Mouse (Mus musculus): ENCODE results near the gene Ptpn18. TPM values are rescaled to one million over a fixed set of nuclear protein-coding genes. Genes with fewer than 3 reads are reported as not detected.

Ptpn18 gene
- polyA plus RNA-seq, 1 experiment, result 1.5 TPM

GRCm38 (mm10) chr1:34478891-34479655, 19.5 kb downstream of the Ptpn18 start:
- Histone ChIP-seq H3K4me1 (ENCODE audit: control insufficient read depth) (no peaks in the 10 kb centered on the region), H3K4me3 (replicated peaks) (no peak overlapping the region)

GRCm38 (mm10) chr1:34480801-34481200, 21.2 kb downstream of the Ptpn18 start:
- TF ChIP-seq GATA1 (IDR thresholded peaks at IDR 0.05; ENCODE audit: low read length), result no peak
- TF ChIP-seq TAL1 (IDR thresholded peaks at IDR 0.05; ENCODE audit: low read length), result no peak

More at GRCm38 (mm10) chr1:34478891-34479655, 19.5 kb downstream of the Ptpn18 start:
- Histone ChIP-seq H3K27me3 (ENCODE audit: control insufficient read depth) (no peaks in the 10 kb centered on the region), H3K36me3 (ENCODE audit: control insufficient read depth) (no peaks in the 10 kb centered on the region), H3K9me3 (ENCODE audit: control insufficient read depth, low read length) (no peaks in the 10 kb centered on the region)
- TF ChIP-seq GATA1 (IDR thresholded peaks at IDR 0.05; ENCODE audit: low read length), result no peak
- TF ChIP-seq TAL1 (IDR thresholded peaks at IDR 0.05; ENCODE audit: low read length), result no peak

GRCm38 (mm10) chr1:34481920-34482669, 22.5 kb downstream of the Ptpn18 start:
- no peak overlapping the region for H3K4me3 ChIP-seq (replicated peaks)
- peaks cover 4% of the 10 kb centered on the region; the same call in 1 of the 2 replicates for H3K4me1 ChIP-seq (ENCODE audit: control insufficient read depth)
- no peak for TF ChIP-seq GATA1 (IDR thresholded peaks at IDR 0.05; ENCODE audit: low read length)
- TF ChIP-seq TAL1 (IDR thresholded peaks at IDR 0.05; ENCODE audit: low read length), result no peak
- H3K9me3 ChIP-seq (ENCODE audit: control insufficient read depth, low read length), result no peaks in the 10 kb centered on the region
- H3K36me3 ChIP-seq (ENCODE audit: control insufficient read depth), result no peaks in the 10 kb centered on the region
- H3K27me3 ChIP-seq (ENCODE audit: control insufficient read depth), result peaks cover 5% of the 10 kb centered on the region; the same call in 1 of the 2 replicates

More at GRCm38 (mm10) chr1:34480801-34481200, 21.2 kb downstream of the Ptpn18 start:
- H3K4me1 ChIP-seq (ENCODE audit: control insufficient read depth), result peaks cover 2% of the 10 kb centered on the region; the same call in 1 of the 2 replicates
- H3K9me3 ChIP-seq (ENCODE audit: control insufficient read depth, low read length), result no peaks in the 10 kb centered on the region
- no peak overlapping the region for H3K4me3 ChIP-seq (replicated peaks)
- H3K36me3 ChIP-seq (ENCODE audit: control insufficient read depth), result no peaks in the 10 kb centered on the region
- H3K27me3 ChIP-seq (ENCODE audit: control insufficient read depth), result peaks cover 3% of the 10 kb centered on the region; the same call in 1 of the 2 replicates

GRCm38 (mm10) chr1:34484470-34484869, 24.9 kb downstream of the Ptpn18 start:
- no peaks in the 10 kb centered on the region for H3K36me3 ChIP-seq (ENCODE audit: control insufficient read depth)
- H3K4me3 ChIP-seq (replicated peaks), result no peak overlapping the region
- H3K27me3 ChIP-seq (ENCODE audit: control insufficient read depth), result peaks cover 5% of the 10 kb centered on the region; the same call in 1 of the 2 replicates
- no peak for TF ChIP-seq TAL1 (IDR thresholded peaks at IDR 0.05; ENCODE audit: low read length)
- no peak for TF ChIP-seq GATA1 (IDR thresholded peaks at IDR 0.05; ENCODE audit: low read length)
- H3K4me1 ChIP-seq (ENCODE audit: control insufficient read depth), result peaks cover 4% of the 10 kb centered on the region; the same call in 1 of the 2 replicates
- H3K9me3 ChIP-seq (ENCODE audit: control insufficient read depth, low read length), result no peaks in the 10 kb centered on the region

- no peak for TF ChIP-seq TAL1 (IDR thresholded peaks at IDR 0.05; ENCODE audit: low read length)
- no peak for TF ChIP-seq GATA1 (IDR thresholded peaks at IDR 0.05; ENCODE audit: low read length)
- Histone ChIP-seq H3K36me3 (ENCODE audit: control insufficient read depth) (no peaks in the 10 kb centered on the region), H3K4me3 (replicated peaks) (no peak overlapping the region), H3K9me3 (ENCODE audit: control insufficient read depth, low read length) (no peaks in the 10 kb centered on the region), H3K4me1 (ENCODE audit: control insufficient read depth) (peaks cover 4% of the 10 kb centered on the region; the same call in 1 of the 2 replicates), H3K27me3 (ENCODE audit: control insufficient read depth) (peaks cover 5% of the 10 kb centered on the region; the same call in 1 of the 2 replicates)
Observed at GRCm38 (mm10) chr1:34485461-34486188, 26.1 kb downstream of the Ptpn18 start.

- H3K36me3 ChIP-seq (ENCODE audit: control insufficient read depth), result no peaks in the 10 kb centered on the region
- H3K4me1 ChIP-seq (ENCODE audit: control insufficient read depth), result peaks cover 4% of the 10 kb centered on the region; the same call in 1 of the 2 replicates
- no peaks in the 10 kb centered on the region for H3K9me3 ChIP-seq (ENCODE audit: control insufficient read depth, low read length)
- H3K27me3 ChIP-seq (ENCODE audit: control insufficient read depth), result peaks cover 5% of the 10 kb centered on the region; the same call in 1 of the 2 replicates
- no peak for TF ChIP-seq TAL1 (IDR thresholded peaks at IDR 0.05; ENCODE audit: low read length)
- TF ChIP-seq GATA1 (IDR thresholded peaks at IDR 0.05; ENCODE audit: low read length), result no peak
- H3K4me3 ChIP-seq (replicated peaks), result no peak overlapping the region
Observed at GRCm38 (mm10) chr1:34487383-34487782, 27.8 kb downstream of the Ptpn18 start.

GRCm38 (mm10) chr1:34489852-34490541, 30.4 kb downstream of the Ptpn18 start:
- H3K4me3 ChIP-seq (replicated peaks), result no peak overlapping the region
- H3K4me1 ChIP-seq (ENCODE audit: control insufficient read depth), result peaks cover 4% of the 10 kb centered on the region; the same call in 1 of the 2 replicates
- H3K36me3 ChIP-seq (ENCODE audit: control insufficient read depth), result no peaks in the 10 kb centered on the region
- H3K9me3 ChIP-seq (ENCODE audit: control insufficient read depth, low read length), result no peaks in the 10 kb centered on the region
- peaks cover 5% of the 10 kb centered on the region; the same call in 1 of the 2 replicates for H3K27me3 ChIP-seq (ENCODE audit: control insufficient read depth)
- TF ChIP-seq TAL1 (IDR thresholded peaks at IDR 0.05; ENCODE audit: low read length) (no peak), GATA1 (IDR thresholded peaks at IDR 0.05; ENCODE audit: low read length) (no peak)

GRCm38 (mm10) chr1:34491480-34491879, 31.9 kb downstream of the Ptpn18 start:
- Histone ChIP-seq H3K36me3 (ENCODE audit: control insufficient read depth) (no peaks in the 10 kb centered on the region), H3K4me1 (ENCODE audit: control insufficient read depth) (no peaks in the 10 kb centered on the region), H3K27me3 (ENCODE audit: control insufficient read depth) (no peaks in the 10 kb centered on the region), H3K4me3 (replicated peaks) (no peak overlapping the region), H3K9me3 (ENCODE audit: control insufficient read depth, low read length) (no peaks in the 10 kb centered on the region)
- TF ChIP-seq TAL1 (IDR thresholded peaks at IDR 0.05; ENCODE audit: low read length) (no peak), GATA1 (IDR thresholded peaks at IDR 0.05; ENCODE audit: low read length) (no peak)

All from erythroblast, embryonic 14.5 days (primary cell).